Mouse (Mus musculus): ENCODE results near the gene Rrp7a.

- TF ChIP-seq GATA1 (IDR thresholded peaks at IDR 0.05; ENCODE audit: low read length), result no peak
- no peak for TF ChIP-seq TAL1 (IDR thresholded peaks at IDR 0.05; ENCODE audit: low read length)
These were observed 35.1 kb upstream of the Rrp7a start for GRCm38 (mm10) chr15:83157667-83158064.

Measured in erythroblast, embryonic 14.5 days (primary cell).